Mouse (Mus musculus) forebrain, embryonic 10.5 days (tissue): ENCODE results near the gene Pnpla8. TPM values are rescaled to one million over a fixed set of nuclear protein-coding genes. Genes with fewer than 3 reads are reported as not detected.
"Not testable (repeated sequence)": the region's sequence is repeated elsewhere in the genome, so short reads cannot be mapped to it uniquely, and the experiment has no call there.

Experiments
- DNase-seq: peaks from one replicate; pipeline ENCODE4 v3.0.0-alpha.2; 2017; ENCODE audit warnings: low spot score; ENCODE audit errors: extremely low spot score
- H3K27ac ChIP-seq: fragments of 300-500 bp; sonication (generic); 2 replicates; pipeline ENCODE4 v1.5.1; 2016; ENCODE audit warnings: mild to moderate bottlenecking
- H3K27me3 ChIP-seq: fragments of 300-500 bp; sonication (generic); 2 replicates; pipeline ENCODE4 v1.6.1; 2016; ENCODE audit warnings: mild to moderate bottlenecking; ENCODE audit not compliant: poor library complexity, severe bottlenecking
- H3K36me3 ChIP-seq: fragments of 300-500 bp; sonication (generic); replicated peaks from 2 replicates; pipeline ENCODE4 v1.6.1; 2016; ENCODE audit warnings: mild to moderate bottlenecking, moderate library complexity
- H3K4me1 ChIP-seq: fragments of 300-500 bp; sonication (generic); 2 replicates; pipeline ENCODE4 v1.6.1; 2016
- H3K4me3 ChIP-seq: fragments of 300-500 bp; sonication (generic); 2 replicates; pipeline ENCODE4 v1.5.1; 2016; ENCODE audit warnings: mild to moderate bottlenecking, moderate library complexity
- H3K9me3 ChIP-seq: fragments of 300-500 bp; sonication (generic); 2 replicates; pipeline ENCODE4 v1.6.1; 2016; ENCODE audit warnings: mild to moderate bottlenecking, moderate library complexity
- WGBS: fragments of 180-500 bp; shearing (Covaris S2); methylation state at CpG from one replicate; pipeline ENCODE4 v1.1.7; 2016; 5-methylcytosine and 5-hydroxymethylcytosine counted together
- polyA plus RNA-seq: library from polyadenylated mRNA; unstranded; fragments of >200 nt; fragmentation: Nextera tagmentation; extraction: Ambion mirVana; gene quantifications from 2 replicates; pipeline ENCODE4 v1.2.1, GENCODE M21; 2016

Pnpla8 gene
- 47.7 and 48.6 TPM in 2 replicates for polyA plus RNA-seq

DNA sequence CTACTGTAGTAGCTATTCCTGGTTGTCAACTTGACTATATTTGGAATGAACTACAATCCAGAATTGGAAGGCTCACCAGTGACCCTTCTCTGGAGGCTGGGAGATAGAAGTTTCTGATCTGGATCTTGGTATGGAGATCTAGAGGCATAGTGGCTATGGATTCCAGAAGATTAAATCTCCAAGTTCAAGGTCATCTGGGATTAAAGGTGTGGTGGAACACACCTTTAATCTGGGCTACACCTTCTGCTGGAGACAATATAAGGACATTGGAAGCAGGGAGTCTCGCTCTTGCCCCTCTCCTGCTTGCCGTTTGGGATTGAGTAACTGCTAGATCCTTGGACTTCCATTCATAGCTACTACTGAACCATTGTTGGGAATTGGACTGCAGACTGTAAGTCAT is at the start of gene Pnpla8:
Pnpla8 (plus strand) TSS at position 301 of the 400 bp plus-strand sequence.
- H3K36me3 ChIP-seq, H3K4me1 ChIP-seq, DNase-seq, H3K9me3 ChIP-seq: not testable (repeated sequence)
- Histone ChIP-seq H3K4me3 (peak within 1 kb of the TSS; percentile 78), H3K27ac (peak within 1 kb of the TSS; percentile 84), H3K27me3 (peaks cover 20% of the 10 kb centered on the region; the same call in 1 of the 2 replicates)
- 97% methylated on average over 2 of the region's 2 CpGs for whole genome bisulfite sequencing

DNA sequence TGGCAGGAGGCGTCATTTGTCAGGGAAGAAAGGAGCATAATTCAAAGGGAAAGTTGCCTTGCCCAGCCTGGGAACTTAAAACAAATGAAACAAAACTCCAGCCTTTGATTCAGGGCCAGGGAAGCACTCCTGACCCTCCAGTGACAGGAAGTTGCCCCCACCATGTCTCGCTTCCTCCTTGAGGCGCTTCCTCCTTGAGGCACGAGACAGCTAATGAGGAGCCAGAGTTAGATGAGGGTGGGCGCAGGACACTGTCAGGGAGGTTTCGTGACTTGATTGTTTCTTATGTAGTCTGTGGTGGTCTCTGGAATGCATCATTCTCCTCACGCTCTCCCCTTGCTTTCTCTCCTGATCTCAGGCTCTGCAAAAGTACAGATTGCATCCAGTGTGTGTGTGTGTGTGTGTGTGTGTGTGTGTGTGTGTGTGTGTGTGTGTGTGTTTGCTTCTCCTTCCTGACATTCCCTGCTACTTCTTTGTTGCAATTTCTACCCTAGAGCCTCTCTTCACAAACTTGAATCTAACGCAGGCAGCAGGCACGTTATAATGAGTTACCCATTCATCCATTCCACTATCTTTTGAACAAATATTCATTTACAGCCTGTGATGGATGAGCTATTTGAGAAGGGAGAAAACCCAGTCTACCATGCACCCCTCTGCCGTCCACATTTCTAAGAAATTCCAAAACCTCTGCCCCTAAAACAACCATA is 44.7 kb upstream of the Pnpla8 start:
- no peak for DNase-seq

DNA sequence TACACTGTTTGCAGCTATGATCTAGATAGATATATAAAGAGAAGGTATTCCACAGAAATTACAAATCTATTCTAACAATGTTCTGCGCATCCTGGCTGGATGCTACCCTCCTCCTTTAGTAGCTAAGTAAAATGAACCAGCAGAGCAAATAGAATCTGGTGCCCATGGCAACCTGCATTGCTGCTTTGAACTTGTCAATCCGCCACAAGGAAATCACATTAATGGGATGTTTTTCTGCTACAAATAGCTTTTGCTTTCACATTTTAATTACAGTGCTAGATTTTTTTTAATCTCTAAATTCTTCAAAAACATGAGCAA is 44.2 kb upstream of the Pnpla8 start:
- no peaks in the 10 kb centered on the region for H3K27me3 ChIP-seq
- DNase-seq = no peak
- WGBS = 80% methylated on average over 2 of the region's 2 CpGs

More for the DNA sequence above, 44.7 kb upstream of the Pnpla8 start:
- no peaks in the 10 kb centered on the region for H3K9me3 ChIP-seq
- peaks cover 13% of the 10 kb centered on the region for H3K4me1 ChIP-seq
- no peaks in the 10 kb centered on the region for H3K36me3 ChIP-seq
- H3K4me3 ChIP-seq = no peak overlapping the region
- peak overlapping the region; percentile 56; the same call in 1 of the 2 replicates for H3K27ac ChIP-seq
- WGBS = 76% methylated on average over 10 of the region's 10 CpGs
- H3K27me3 ChIP-seq = no peaks in the 10 kb centered on the region

DNA sequence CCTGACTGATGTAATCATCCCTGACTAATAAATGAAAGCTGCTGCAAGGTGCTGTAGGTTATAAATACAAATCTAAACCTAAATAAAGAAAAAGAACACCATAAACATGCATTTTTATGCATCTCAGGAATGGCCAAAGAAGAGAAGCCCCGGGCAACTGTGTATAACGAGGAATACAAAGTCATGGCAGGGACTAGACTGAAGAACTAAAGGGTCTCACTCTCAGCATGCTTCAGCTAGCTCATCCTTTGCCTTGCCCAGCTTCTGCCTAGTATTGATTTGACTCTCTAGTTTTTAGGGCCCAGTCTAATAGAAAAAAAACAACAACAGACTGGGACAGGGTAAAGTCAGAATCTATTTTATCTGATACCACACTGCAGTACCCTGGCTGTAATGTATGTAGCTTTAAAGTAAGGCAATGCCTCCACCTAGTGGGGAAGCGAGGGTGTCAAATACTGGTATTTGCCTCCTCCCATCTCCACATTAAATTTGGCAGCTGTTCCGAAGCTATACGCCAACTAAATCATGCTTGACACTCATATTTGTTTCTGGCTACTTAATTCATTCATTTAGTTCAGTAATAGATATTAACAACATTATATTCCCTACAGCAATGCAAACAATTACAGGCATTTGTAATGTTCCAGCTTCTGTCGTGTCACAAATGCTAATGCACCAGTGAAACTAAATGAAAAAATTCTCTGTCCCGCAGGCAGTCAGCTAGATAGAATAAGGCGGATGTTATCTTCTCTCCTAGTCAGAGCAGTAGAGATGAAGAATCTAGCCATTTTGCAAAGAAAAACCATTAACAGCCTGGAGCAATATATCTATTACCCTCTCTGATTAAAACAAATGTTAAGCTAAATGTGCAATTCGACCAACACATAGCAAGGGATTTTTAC is 39.8 kb upstream of the Pnpla8 start:
- H3K4me1 ChIP-seq = peaks cover 8% of the 10 kb centered on the region
- no peaks in the 10 kb centered on the region for H3K27me3 ChIP-seq
- no peak overlapping the region for H3K27ac ChIP-seq
- no peak overlapping the region for H3K4me3 ChIP-seq
- H3K9me3 ChIP-seq = no peaks in the 10 kb centered on the region
- H3K36me3 ChIP-seq = no peaks in the 10 kb centered on the region
- no peak for DNase-seq
- 67% methylated on average over 9 of the region's 9 CpGs for WGBS

More for the DNA sequence above, 44.2 kb upstream of the Pnpla8 start:
- no peaks in the 10 kb centered on the region for H3K36me3 ChIP-seq
- no peak overlapping the region for H3K27ac ChIP-seq
- no peak overlapping the region for H3K4me3 ChIP-seq
- no peaks in the 10 kb centered on the region for H3K9me3 ChIP-seq
- peaks cover 13% of the 10 kb centered on the region for H3K4me1 ChIP-seq

DNA sequence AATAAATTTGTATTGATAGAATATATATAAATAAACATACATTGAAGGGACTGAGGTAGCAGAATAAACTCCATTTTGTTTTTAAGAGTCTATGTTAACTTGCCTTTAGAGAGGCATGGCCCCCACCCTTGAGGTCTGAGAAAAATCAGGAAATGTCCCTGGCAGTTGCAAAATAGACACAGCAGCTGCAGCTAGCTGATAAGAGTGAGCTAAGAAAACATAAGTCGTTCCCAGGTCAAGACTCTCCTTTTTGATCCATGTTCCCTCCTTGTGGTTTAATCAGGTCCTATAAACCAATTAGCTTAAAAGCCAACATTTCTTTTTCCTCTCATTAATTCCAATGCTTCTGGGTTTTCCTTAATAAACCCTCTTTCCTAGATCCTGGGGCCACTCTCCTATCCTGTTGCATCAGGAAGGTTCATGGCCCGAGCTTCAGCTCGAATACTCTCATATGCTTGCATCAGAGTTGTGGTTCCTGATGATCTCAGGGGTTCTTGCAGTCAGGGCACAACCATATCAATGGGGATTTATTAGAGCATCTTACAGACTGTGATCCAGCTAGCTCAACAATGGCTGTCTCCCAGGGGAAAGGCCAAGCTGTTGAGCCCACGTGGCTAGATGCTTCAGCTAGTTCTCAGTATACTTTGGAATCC is 23.2 kb upstream of the Pnpla8 start:
- no peaks in the 10 kb centered on the region for H3K9me3 ChIP-seq
- H3K36me3 ChIP-seq = peaks cover 10% of the 10 kb centered on the region
- H3K4me3 ChIP-seq = no peak overlapping the region
- no peaks in the 10 kb centered on the region for H3K4me1 ChIP-seq
- DNase-seq = no peak
- no peaks in the 10 kb centered on the region for H3K27me3 ChIP-seq
- 81% methylated on average over 4 of the region's 4 CpGs for WGBS
- no peak overlapping the region for H3K27ac ChIP-seq

DNA sequence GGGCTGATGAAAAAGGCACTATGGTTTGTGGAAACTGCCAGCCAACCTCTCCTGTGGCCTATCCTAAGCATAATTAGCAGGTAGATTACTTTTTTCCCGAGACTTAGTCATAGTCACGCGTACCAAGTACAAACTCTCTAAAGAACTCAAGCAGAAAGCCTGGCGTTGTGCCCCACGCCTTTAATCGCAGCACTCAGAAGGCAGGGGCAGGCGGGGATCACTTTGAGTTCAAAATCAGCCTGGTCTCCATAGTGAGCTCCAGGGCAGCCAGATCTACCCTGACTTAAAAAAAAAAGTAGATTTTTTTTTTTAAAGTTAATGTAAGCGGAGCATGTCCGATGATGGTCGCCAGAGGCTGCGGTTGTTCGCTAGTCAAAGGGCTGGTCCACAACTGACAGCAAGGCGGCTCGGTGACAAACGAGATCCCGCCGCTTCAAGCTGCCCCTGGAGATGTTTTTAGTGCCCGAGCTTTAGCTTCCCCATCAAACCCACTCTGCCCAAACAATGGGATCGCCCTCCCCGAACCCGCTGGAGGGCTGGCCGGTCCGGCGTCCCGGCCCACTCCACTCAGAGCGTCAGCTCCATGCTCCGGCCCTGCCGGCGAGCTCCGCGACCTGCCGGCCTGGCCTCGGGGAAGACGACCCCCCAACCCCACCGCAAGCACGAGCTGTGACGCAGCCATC is 11.9 kb upstream of the Pnpla8 start:
- peaks cover 20% of the 10 kb centered on the region for H3K4me1 ChIP-seq
- no peaks in the 10 kb centered on the region for H3K27me3 ChIP-seq
- no peak for DNase-seq
- H3K36me3 ChIP-seq = peaks cover 19% of the 10 kb centered on the region
- peak overlapping the region; percentile 91 for H3K27ac ChIP-seq
- no peaks in the 10 kb centered on the region for H3K9me3 ChIP-seq
- peak overlapping the region; percentile 94 for H3K4me3 ChIP-seq
- under 1% methylated on average over 37 of the region's 37 CpGs for WGBS

DNA sequence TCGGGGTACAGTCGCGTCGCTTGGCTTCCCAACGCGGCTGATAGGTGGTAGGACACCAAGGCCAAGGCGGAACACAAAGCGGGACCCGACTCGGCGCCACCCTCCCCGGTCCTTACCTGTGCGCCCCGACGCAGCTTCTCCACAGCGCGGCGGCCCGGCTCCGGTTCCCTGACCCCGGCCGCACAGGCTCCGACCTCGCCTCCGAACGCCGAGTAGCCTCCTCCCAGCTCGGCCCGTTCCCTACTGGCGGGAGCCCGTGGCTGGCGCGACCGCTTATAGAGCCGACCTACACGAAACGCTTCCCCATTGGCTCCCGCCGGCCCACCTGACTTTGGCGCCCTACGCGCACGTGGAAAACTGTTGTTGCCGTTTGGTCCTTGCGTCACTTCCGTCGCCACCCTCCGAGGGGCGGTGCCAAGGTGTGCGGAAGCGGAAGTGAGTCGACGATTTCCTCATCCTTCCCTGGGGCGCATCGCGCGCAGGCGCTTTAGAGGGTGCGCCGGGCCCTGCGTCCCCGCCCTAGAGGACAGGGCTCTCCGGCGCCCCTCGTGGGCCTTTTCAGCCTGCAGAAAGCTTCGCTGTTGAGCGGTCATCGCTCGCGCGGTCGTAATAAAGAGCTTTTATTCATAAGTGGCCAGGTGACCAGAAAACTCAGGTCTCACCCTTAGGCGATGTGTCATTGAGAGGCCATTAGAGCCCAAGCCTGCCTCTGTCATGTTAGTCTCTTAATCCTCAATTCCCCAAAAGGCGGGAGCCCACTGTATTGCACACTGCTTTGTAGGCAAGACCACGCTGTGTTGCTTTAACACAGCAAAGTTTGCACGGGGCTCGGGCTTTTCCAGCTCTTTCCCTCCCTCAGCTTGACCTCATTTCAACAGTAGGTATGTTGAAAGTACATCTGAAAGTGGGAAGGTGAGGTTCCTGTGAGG is 11.1 kb upstream of the Pnpla8 start, which contains the start of gene Dnajb9:
Dnajb9 (minus strand) TSS at position 503 of the 929 bp plus-strand sequence.
- Histone ChIP-seq H3K4me1 (peaks cover 20% of the 10 kb centered on the region), H3K36me3 (peaks cover 15% of the 10 kb centered on the region), H3K27ac (peak within 1 kb of the TSS; percentile 91), H3K9me3 (no peaks in the 10 kb centered on the region), H3K27me3 (no peaks in the 10 kb centered on the region), H3K4me3 (peak within 1 kb of the TSS; percentile 94)
- under 1% methylated on average over 77 of the region's 77 CpGs for WGBS
- DNase-seq = peak; percentile 99

DNA sequence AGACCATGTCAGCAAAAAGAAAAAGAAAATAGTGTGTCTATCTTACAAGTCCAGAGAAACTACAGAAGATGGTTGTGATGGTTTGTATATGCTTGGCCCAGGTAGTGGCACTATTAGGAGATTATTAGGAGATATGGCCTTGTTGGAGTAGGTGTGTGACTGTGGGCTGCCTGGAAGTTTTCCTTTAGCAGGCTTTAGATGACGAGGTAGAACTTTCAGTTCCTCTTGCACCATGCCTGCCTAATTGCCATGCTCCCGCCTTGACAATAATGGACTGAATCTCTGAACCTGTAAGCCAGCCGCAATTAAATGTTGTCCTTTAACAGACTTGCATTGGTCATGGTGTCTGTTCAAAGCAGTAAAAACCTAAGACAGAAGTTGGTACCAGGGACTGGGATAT is 9.6 kb upstream of the Pnpla8 start:
- WGBS = 92% methylated on average over 3 of the region's 3 CpGs
- no peak overlapping the region for H3K27ac ChIP-seq
- H3K9me3 ChIP-seq = no peaks in the 10 kb centered on the region
- H3K36me3 ChIP-seq = peaks cover under 1% of the 10 kb centered on the region
- H3K27me3 ChIP-seq = no peaks in the 10 kb centered on the region
- no peak overlapping the region for H3K4me3 ChIP-seq
- no peak for DNase-seq
- H3K4me1 ChIP-seq = peaks cover 20% of the 10 kb centered on the region

DNA sequence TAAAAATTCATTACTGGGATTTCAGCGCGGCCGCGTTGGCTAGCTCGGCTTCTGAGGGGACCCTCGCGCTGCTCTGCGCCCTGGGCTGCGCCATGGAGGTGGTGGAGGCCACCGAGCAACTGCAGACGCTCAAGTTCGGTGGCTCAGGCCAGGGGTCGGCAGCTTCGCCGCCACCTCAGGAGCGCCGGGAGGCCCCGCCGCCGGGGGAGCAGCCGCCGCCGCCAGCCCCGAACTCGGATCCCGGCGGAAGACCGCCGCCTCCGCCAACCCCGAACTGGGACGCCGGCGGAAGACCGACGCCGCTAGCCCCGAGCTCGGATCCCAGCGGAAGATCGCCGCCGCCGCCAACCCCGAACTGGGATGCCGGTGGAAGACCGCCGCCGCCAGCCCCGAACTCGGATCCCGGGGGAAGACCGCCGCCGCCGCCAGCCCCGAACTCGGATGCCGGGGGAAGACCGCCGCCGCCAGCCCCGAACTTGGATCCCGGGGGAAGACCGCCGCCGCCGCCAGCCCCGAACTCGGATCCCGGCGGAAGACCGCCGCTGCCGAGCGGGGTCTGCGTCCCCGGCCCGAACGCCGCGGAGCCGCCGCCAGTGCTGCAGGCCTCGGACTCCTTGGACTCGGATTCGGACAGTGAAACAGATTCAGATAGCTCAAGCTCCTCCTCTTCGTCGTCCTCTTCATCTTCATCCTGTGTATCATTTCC is 634 bp downstream of the Pnpla8 start:
- peaks cover 7% of the 10 kb centered on the region; the same call in 1 of the 2 replicates for H3K4me1 ChIP-seq
- H3K27me3 ChIP-seq = peaks cover 20% of the 10 kb centered on the region; the same call in 1 of the 2 replicates
- H3K36me3 ChIP-seq = no peaks in the 10 kb centered on the region
- peak overlapping the region; percentile 84 for H3K27ac ChIP-seq
- no peaks in the 10 kb centered on the region for H3K9me3 ChIP-seq
- WGBS = 1% methylated on average over 89 of the region's 89 CpGs
- H3K4me3 ChIP-seq = peak overlapping the region; percentile 78
- DNase-seq = peak; percentile 28

DNA sequence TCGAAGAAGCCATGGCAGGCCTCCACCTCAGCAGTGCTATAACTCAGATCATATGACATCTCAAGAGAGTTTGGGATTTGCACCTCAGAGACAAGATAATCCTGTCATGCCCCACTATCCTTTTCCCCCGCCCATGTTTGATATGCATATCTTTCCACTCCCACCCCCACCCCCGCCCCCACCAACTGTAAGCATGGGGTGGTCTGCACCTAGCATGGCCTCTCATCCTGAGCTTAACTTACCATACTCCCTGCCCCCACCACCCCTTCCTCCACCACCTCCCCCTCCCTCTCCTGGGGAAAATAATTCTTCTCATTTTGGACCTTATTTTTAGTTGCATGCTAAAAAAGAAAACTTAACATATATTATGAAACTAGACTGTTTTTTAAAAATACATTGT is 1.9 kb downstream of the Pnpla8 start:
- Histone ChIP-seq H3K27ac (no peak overlapping the region), H3K4me1 (peaks cover 7% of the 10 kb centered on the region; the same call in 1 of the 2 replicates), H3K36me3 (no peaks in the 10 kb centered on the region), H3K9me3 (no peaks in the 10 kb centered on the region), H3K4me3 (no peak overlapping the region), H3K27me3 (peaks cover 20% of the 10 kb centered on the region; the same call in 1 of the 2 replicates)
- DNase-seq = no peak
- 73% methylated on average over 3 of the region's 3 CpGs for WGBS

DNA sequence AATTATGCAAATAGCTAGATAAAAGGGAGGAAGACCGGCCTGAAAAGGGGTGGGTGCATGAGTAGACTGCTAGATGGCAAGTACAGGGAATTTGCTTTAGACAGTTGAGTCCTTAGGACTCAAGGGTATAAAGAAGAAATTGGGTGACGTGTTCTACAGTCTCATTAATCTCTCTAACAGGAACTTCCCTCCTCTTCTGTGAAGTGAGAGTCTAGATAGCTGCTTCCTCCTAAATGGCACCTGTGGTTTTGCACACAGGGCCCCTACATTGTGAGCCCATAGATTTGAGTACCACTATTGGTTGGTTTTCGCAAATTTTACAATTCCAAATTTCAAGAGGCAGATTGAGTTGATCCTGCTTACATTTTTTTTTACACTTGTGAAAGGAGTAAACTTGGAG is 3.5 kb downstream of the Pnpla8 start:
- 85% methylated on average over 3 of the region's 3 CpGs for WGBS
- DNase-seq = no peak
- no peaks in the 10 kb centered on the region for H3K36me3 ChIP-seq
- H3K27ac ChIP-seq = no peak overlapping the region
- peaks cover 20% of the 10 kb centered on the region; the same call in 1 of the 2 replicates for H3K27me3 ChIP-seq
- no peak overlapping the region for H3K4me3 ChIP-seq
- no peaks in the 10 kb centered on the region for H3K9me3 ChIP-seq
- peaks cover 7% of the 10 kb centered on the region; the same call in 1 of the 2 replicates for H3K4me1 ChIP-seq
